Mouse (Mus musculus): ENCODE results near the gene Btg1. TPM values are rescaled to one million over a fixed set of nuclear protein-coding genes. Genes with fewer than 3 reads are reported as not detected.
A peak's percentile ranks its signal among the peaks of the same experiment; 100 is the strongest.

The Btg1 gene
- polyA plus RNA-seq, 1 experiment = 42.6 TPM

GRCm38 (mm10) chr10:96602339-96602738 lies 14.5 kb upstream of the Btg1 start:
- Histone ChIP-seq H3K27me3 (ENCODE audit: control insufficient read depth, insufficient read depth, low read length, poor library complexity, severe bottlenecking) (no peaks in the 10 kb centered on the region), H3K27ac (ENCODE audit: insufficient read depth, low read length) (no peak overlapping the region)
- TF ChIP-seq EP300 (IDR thresholded peaks at IDR 0.05; ENCODE audit: insufficient read depth, low read depth, low read length) = no peak
- TF ChIP-seq CTCF (IDR thresholded peaks at IDR 0.05; ENCODE audit: low read depth, low read length) = no peak
- TF ChIP-seq POLR2A (IDR thresholded peaks at IDR 0.05; ENCODE audit: insufficient read depth, low read length) = no peak

GRCm38 (mm10) chr10:96605168-96605567 lies 11.6 kb upstream of the Btg1 start:
- TF ChIP-seq POLR2A (IDR thresholded peaks at IDR 0.05; ENCODE audit: insufficient read depth, low read length) = no peak
- TF ChIP-seq EP300 (IDR thresholded peaks at IDR 0.05; ENCODE audit: insufficient read depth, low read depth, low read length) = no peak
- no peak for TF ChIP-seq CTCF (IDR thresholded peaks at IDR 0.05; ENCODE audit: low read depth, low read length)
- H3K36me3 ChIP-seq (ENCODE audit: control insufficient read depth, insufficient read depth, low read length, poor library complexity, severe bottlenecking) = no peaks in the 10 kb centered on the region
- H3K27ac ChIP-seq (ENCODE audit: insufficient read depth, low read length) = no peak overlapping the region
- no peak overlapping the region for H3K9ac ChIP-seq (ENCODE audit: low read depth, poor library complexity, severe bottlenecking)
- peaks cover 2% of the 10 kb centered on the region for H3K4me1 ChIP-seq (ENCODE audit: control insufficient read depth, insufficient read depth, low read length)
- H3K4me3 ChIP-seq (ENCODE audit: low read depth, low read length) = no peak overlapping the region
- H3K27me3 ChIP-seq (ENCODE audit: control insufficient read depth, insufficient read depth, low read length, poor library complexity, severe bottlenecking) = no peaks in the 10 kb centered on the region
- no peaks in the 10 kb centered on the region for H3K9me3 ChIP-seq (replicated peaks; ENCODE audit: control insufficient read depth, insufficient read depth, low read length, poor library complexity, severe bottlenecking)

More at GRCm38 (mm10) chr10:96602339-96602738, 14.5 kb upstream of the Btg1 start:
- no peaks in the 10 kb centered on the region for H3K36me3 ChIP-seq (ENCODE audit: control insufficient read depth, insufficient read depth, low read length, poor library complexity, severe bottlenecking)
- no peaks in the 10 kb centered on the region for H3K4me1 ChIP-seq (ENCODE audit: control insufficient read depth, insufficient read depth, low read length)
- H3K9me3 ChIP-seq (replicated peaks; ENCODE audit: control insufficient read depth, insufficient read depth, low read length, poor library complexity, severe bottlenecking) = no peaks in the 10 kb centered on the region
- no peak overlapping the region for H3K9ac ChIP-seq (ENCODE audit: low read depth, poor library complexity, severe bottlenecking)
- no peak overlapping the region for H3K4me3 ChIP-seq (ENCODE audit: low read depth, low read length)

- Histone ChIP-seq H3K9me3 (replicated peaks; ENCODE audit: control insufficient read depth, insufficient read depth, low read length, poor library complexity, severe bottlenecking) (no peaks in the 10 kb centered on the region), H3K27ac (ENCODE audit: insufficient read depth, low read length) (no peak overlapping the region), H3K27me3 (ENCODE audit: control insufficient read depth, insufficient read depth, low read length, poor library complexity, severe bottlenecking) (no peaks in the 10 kb centered on the region), H3K4me3 (ENCODE audit: low read depth, low read length) (no peak overlapping the region), H3K4me1 (ENCODE audit: control insufficient read depth, insufficient read depth, low read length) (peaks cover 2% of the 10 kb centered on the region), H3K9ac (ENCODE audit: low read depth, poor library complexity, severe bottlenecking) (no peak overlapping the region), H3K36me3 (ENCODE audit: control insufficient read depth, insufficient read depth, low read length, poor library complexity, severe bottlenecking) (no peaks in the 10 kb centered on the region)
- TF ChIP-seq POLR2A (IDR thresholded peaks at IDR 0.05; ENCODE audit: insufficient read depth, low read length) = no peak
- TF ChIP-seq CTCF (IDR thresholded peaks at IDR 0.05; ENCODE audit: low read depth, low read length) = no peak
- TF ChIP-seq EP300 (IDR thresholded peaks at IDR 0.05; ENCODE audit: insufficient read depth, low read depth, low read length) = no peak
Observed at GRCm38 (mm10) chr10:96605856-96606255, 10.9 kb upstream of the Btg1 start.

- H3K9me3 ChIP-seq (replicated peaks; ENCODE audit: control insufficient read depth, insufficient read depth, low read length, poor library complexity, severe bottlenecking) = no peaks in the 10 kb centered on the region
- no peak overlapping the region for H3K27ac ChIP-seq (ENCODE audit: insufficient read depth, low read length)
- H3K4me3 ChIP-seq (ENCODE audit: low read depth, low read length) = no peak overlapping the region
- TF ChIP-seq CTCF (IDR thresholded peaks at IDR 0.05; ENCODE audit: low read depth, low read length) (no peak), EP300 (IDR thresholded peaks at IDR 0.05; ENCODE audit: insufficient read depth, low read depth, low read length) (no peak), POLR2A (IDR thresholded peaks at IDR 0.05; ENCODE audit: insufficient read depth, low read length) (no peak)
- H3K4me1 ChIP-seq (ENCODE audit: control insufficient read depth, insufficient read depth, low read length) = peaks cover 2% of the 10 kb centered on the region
- no peak overlapping the region for H3K9ac ChIP-seq (ENCODE audit: low read depth, poor library complexity, severe bottlenecking)
- H3K27me3 ChIP-seq (ENCODE audit: control insufficient read depth, insufficient read depth, low read length, poor library complexity, severe bottlenecking) = no peaks in the 10 kb centered on the region
- no peaks in the 10 kb centered on the region for H3K36me3 ChIP-seq (ENCODE audit: control insufficient read depth, insufficient read depth, low read length, poor library complexity, severe bottlenecking)
Observed at GRCm38 (mm10) chr10:96607617-96608185, 9.1 kb upstream of the Btg1 start.

- no peaks in the 10 kb centered on the region for H3K9me3 ChIP-seq (replicated peaks; ENCODE audit: control insufficient read depth, insufficient read depth, low read length, poor library complexity, severe bottlenecking)
- TF ChIP-seq EP300 (IDR thresholded peaks at IDR 0.05; ENCODE audit: insufficient read depth, low read depth, low read length) = no peak
- TF ChIP-seq CTCF (IDR thresholded peaks at IDR 0.05; ENCODE audit: low read depth, low read length) = no peak
- no peak for TF ChIP-seq POLR2A (IDR thresholded peaks at IDR 0.05; ENCODE audit: insufficient read depth, low read length)
- no peak overlapping the region for H3K4me3 ChIP-seq (ENCODE audit: low read depth, low read length)
- no peak overlapping the region for H3K9ac ChIP-seq (ENCODE audit: low read depth, poor library complexity, severe bottlenecking)
- H3K4me1 ChIP-seq (ENCODE audit: control insufficient read depth, insufficient read depth, low read length) = peaks cover 2% of the 10 kb centered on the region
- no peaks in the 10 kb centered on the region for H3K27me3 ChIP-seq (ENCODE audit: control insufficient read depth, insufficient read depth, low read length, poor library complexity, severe bottlenecking)
- H3K36me3 ChIP-seq (ENCODE audit: control insufficient read depth, insufficient read depth, low read length, poor library complexity, severe bottlenecking) = no peaks in the 10 kb centered on the region
- 0 out of 2 replicates have a peak overlapping the region, but pooled peaks have one; percentile 13 for H3K27ac ChIP-seq (ENCODE audit: insufficient read depth, low read length)
Observed at GRCm38 (mm10) chr10:96609356-96610345, 7.2 kb upstream of the Btg1 start.

All from ES-Bruce4 (cell line).